Mouse (Mus musculus) G1E (cell line): ENCODE data around the gene Sec24a. TPM values are rescaled to one million over a fixed set of nuclear protein-coding genes. Genes with fewer than 3 reads are reported as not detected.
"Not testable (repeated sequence)": the region's sequence is repeated elsewhere in the genome, so short reads cannot be mapped to it uniquely, and the experiment has no call there.

Experiments
- ATAC-seq: 2 replicates; pipeline ENCODE4 v1.8.0; 2016; ENCODE audit warnings: mild to moderate bottlenecking; ENCODE audit not compliant: insufficient number of reproducible peaks, poor library complexity, low FRiP score, severe bottlenecking; ENCODE audit errors: extremely low read depth
- DNase-seq: peaks from one replicate; pipeline ENCODE4 v3.0.0; 2012; ENCODE audit warnings: low spot score
- H3K27me3 ChIP-seq: 2 replicates; pipeline ENCODE4 v1.6.1; 2012; ENCODE audit warnings: mild to moderate bottlenecking, low read length, inconsistent platforms; ENCODE audit not compliant: insufficient read depth
- H3K36me3 ChIP-seq: replicated peaks from 2 replicates; pipeline ENCODE3; 2012; ENCODE audit warnings: mild to moderate bottlenecking, inconsistent platforms
- H3K4me1 ChIP-seq: 2 replicates; pipeline ENCODE4 v1.6.1; 2012; ENCODE audit warnings: low read depth, low read length, inconsistent platforms, mixed read lengths; ENCODE audit not compliant: insufficient read depth
- H3K4me3 ChIP-seq: 2 replicates; pipeline ENCODE4 v1.5.1; 2012; ENCODE audit warnings: low read depth, mild to moderate bottlenecking, inconsistent platforms, low read length, moderate library complexity, mixed read lengths
- H3K9me3 ChIP-seq: replicated peaks from 2 replicates; pipeline ENCODE4 v1.6.1; 2012; ENCODE audit warnings: inconsistent platforms
- CTCF ChIP-seq: IDR thresholded peaks from 2 replicates; pipeline ENCODE4 v1.5.1; 2012; ENCODE audit warnings: low read depth, low read length, inconsistent platforms, mixed read lengths
- GATA1 ChIP-seq: IDR thresholded peaks from 2 replicates; pipeline ENCODE4 v1.6.1; 2012; ENCODE audit warnings: borderline replicate concordance, low read length, inconsistent platforms, mixed read lengths
- GATA2 ChIP-seq: IDR thresholded peaks from 2 replicates; pipeline ENCODE4 v1.6.1; 2012; ENCODE audit warnings: low read depth, low read length, inconsistent platforms, borderline replicate concordance
- POLR2AphosphoS5 ChIP-seq: IDR thresholded peaks from 2 replicates; pipeline ENCODE4 v1.6.1; 2012; ENCODE audit warnings: low read depth, low read length, inconsistent platforms; ENCODE audit not compliant: insufficient replicate concordance
- TAL1 ChIP-seq: conservative IDR thresholded peaks from 2 replicates; pipeline ENCODE4 v1.6.1; 2012; ENCODE audit warnings: low read depth, low read length, inconsistent platforms, mixed read lengths
- polyA plus RNA-seq: library from polyadenylated mRNA; stranded (reverse); fragments of >175 nt; gene quantifications from 2 replicates; pipeline ENCODE4 v1.2.3, GENCODE M21; 2012
- total RNA-seq, 2 experiments: library from RNA; stranded (forward) in 1 of 2; stranded (reverse) in 1 of 2; fragments of 200-1000 nt in 1 of 2; fragments of >200 nt in 1 of 2; fragmentation: Nextera tagmentation in 1 of 2; gene quantifications; 2 replicates each; pipeline ENCODE4 v1.2.3; 2014 to 2017

Sec24a gene
- total and polyA plus RNA-seq, 3 experiments = 8.2 to 40.9 (median 22.4) TPM

GRCm38 (mm10) chr11:51763955-51764354, 521 bp upstream of the Sec24a start:
- Histone ChIP-seq H3K9me3 (no peaks in the 10 kb centered on the region), H3K36me3 (peaks cover 27% of the 10 kb centered on the region), H3K4me3 (peak overlapping the region; percentile 98), H3K27me3 (no peaks in the 10 kb centered on the region), H3K4me1 (peaks cover 39% of the 10 kb centered on the region)
- no peak for ATAC-seq
- no peak for TF ChIP-seq POLR2AphosphoS5
- no peak for TF ChIP-seq CTCF
- no peak for TF ChIP-seq GATA2
- no peak for TF ChIP-seq TAL1
- TF ChIP-seq GATA1 = no peak
- DNase-seq = no peak

GRCm38 (mm10) chr11:51761241-51761640, 2.2 kb downstream of the Sec24a start:
- Histone ChIP-seq H3K27me3 (no peaks in the 10 kb centered on the region), H3K4me3 (no peak overlapping the region), H3K4me1 (peaks cover 43% of the 10 kb centered on the region), H3K36me3 (peaks cover 5% of the 10 kb centered on the region), H3K9me3 (no peaks in the 10 kb centered on the region)
- ATAC-seq (no peak), DNase-seq (no peak)
- TF ChIP-seq GATA2 (no peak), GATA1 (no peak), POLR2AphosphoS5 (no peak), CTCF (no peak), TAL1 (no peak)

- H3K27me3 ChIP-seq = no peaks in the 10 kb centered on the region
- TF ChIP-seq GATA2 (no peak), CTCF (no peak), POLR2AphosphoS5 (no peak), TAL1 (no peak), GATA1 (no peak)
- DNase-seq (no peak), ATAC-seq (no peak)
- H3K9me3 ChIP-seq = no peaks in the 10 kb centered on the region
- peaks cover 42% of the 10 kb centered on the region for H3K4me1 ChIP-seq
- H3K36me3 ChIP-seq = no peaks in the 10 kb centered on the region
- H3K4me3 ChIP-seq = no peak overlapping the region
Observed at GRCm38 (mm10) chr11:51759941-51760657, 3.3 kb downstream of the Sec24a start.

- DNase-seq (no peak), ATAC-seq (no peak)
- Histone ChIP-seq H3K36me3 (peaks cover 2% of the 10 kb centered on the region), H3K4me3 (no peak overlapping the region), H3K27me3 (no peaks in the 10 kb centered on the region), H3K9me3 (no peaks in the 10 kb centered on the region), H3K4me1 (peaks cover 43% of the 10 kb centered on the region)
- TF ChIP-seq GATA1 = no peak
- no peak for TF ChIP-seq POLR2AphosphoS5
- no peak for TF ChIP-seq GATA2
Observed at GRCm38 (mm10) chr11:51759251-51759650, 4.2 kb downstream of the Sec24a start.

- ATAC-seq, H3K36me3 ChIP-seq, H3K9me3 ChIP-seq, H3K27me3 ChIP-seq, H3K4me3 ChIP-seq, DNase-seq: not testable (repeated sequence)
- peaks cover 51% of the 10 kb centered on the region for H3K4me1 ChIP-seq
Observed at GRCm38 (mm10) chr11:51758207-51758606, 5.2 kb downstream of the Sec24a start.

- no peak for ATAC-seq
- TF ChIP-seq CTCF (no peak), TAL1 (peak; percentile 43)
- no peaks in the 10 kb centered on the region for H3K9me3 ChIP-seq
- H3K36me3 ChIP-seq = peaks cover 12% of the 10 kb centered on the region
- H3K4me3 ChIP-seq = no peak overlapping the region
- DNase-seq = no peak
- no peaks in the 10 kb centered on the region for H3K27me3 ChIP-seq
- peaks cover 47% of the 10 kb centered on the region for H3K4me1 ChIP-seq
Observed at GRCm38 (mm10) chr11:51757625-51758024, 5.8 kb downstream of the Sec24a start.

- Histone ChIP-seq H3K4me3 (peak overlapping the region; percentile 96), H3K27me3 (no peaks in the 10 kb centered on the region), H3K36me3 (peaks cover 15% of the 10 kb centered on the region), H3K9me3 (no peaks in the 10 kb centered on the region), H3K4me1 (peaks cover 47% of the 10 kb centered on the region)
- DNase-seq (no peak), ATAC-seq (no peak)
- TF ChIP-seq GATA2 = no peak
- no peak for TF ChIP-seq CTCF
- no peak for TF ChIP-seq GATA1
- TF ChIP-seq TAL1 = no peak
- no peak for TF ChIP-seq POLR2AphosphoS5
Observed at GRCm38 (mm10) chr11:51757023-51757422, 6.4 kb downstream of the Sec24a start.
